Mouse (Mus musculus): Measurements from ENCODE around the gene Tob1. TPM values are rescaled to one million over a fixed set of nuclear protein-coding genes. Genes with fewer than 3 reads are reported as not detected.

Gene Tob1
- 100 to 1,000 TPM; 177 to 277 TPM for total RNA-seq (2021)
- long read RNA-seq, experiment 1, transcript Tob1-201 (2 exons, 2,288 nt), result major isoform, 259 of 271 reads
- long read RNA-seq, experiment 1, partial matches to known transcripts, result 10 of 271 reads
- long read RNA-seq, experiment 1, other reads (novel, unspliced or antisense), result 2 of 271 reads
- long read RNA-seq, experiment 2, transcript Tob1-201 (2 exons, 2,288 nt), result major isoform, 382 of 395 reads
- long read RNA-seq, experiment 2, partial matches to known transcripts, result 0 of 395 reads
- long read RNA-seq, experiment 2, other reads (novel, unspliced or antisense), result 13 of 395 reads

GRCm38 (mm10) chr11:94211124-94211603 is at the start of gene Tob1:
Gene Tob1 (plus strand): TSS chr11:94211454.
- peak; percentile 99 for DNase-seq
- peak within 1 kb of the TSS; percentile 87 for H3K4me3 ChIP-seq
- intact Hi-C loops (cut with DNase I), result loop anchor here (1.0 kb wide), 1 partner anchor 73 kb away; no protein-coding TSS in a partner anchor
- peak; percentile 15; the same call in 1 of the 2 replicates for TF ChIP-seq CTCF (IDR thresholded peaks at IDR 0.05)
- peak within 1 kb of the TSS; percentile 100 for H3K27ac ChIP-seq

DNA sequence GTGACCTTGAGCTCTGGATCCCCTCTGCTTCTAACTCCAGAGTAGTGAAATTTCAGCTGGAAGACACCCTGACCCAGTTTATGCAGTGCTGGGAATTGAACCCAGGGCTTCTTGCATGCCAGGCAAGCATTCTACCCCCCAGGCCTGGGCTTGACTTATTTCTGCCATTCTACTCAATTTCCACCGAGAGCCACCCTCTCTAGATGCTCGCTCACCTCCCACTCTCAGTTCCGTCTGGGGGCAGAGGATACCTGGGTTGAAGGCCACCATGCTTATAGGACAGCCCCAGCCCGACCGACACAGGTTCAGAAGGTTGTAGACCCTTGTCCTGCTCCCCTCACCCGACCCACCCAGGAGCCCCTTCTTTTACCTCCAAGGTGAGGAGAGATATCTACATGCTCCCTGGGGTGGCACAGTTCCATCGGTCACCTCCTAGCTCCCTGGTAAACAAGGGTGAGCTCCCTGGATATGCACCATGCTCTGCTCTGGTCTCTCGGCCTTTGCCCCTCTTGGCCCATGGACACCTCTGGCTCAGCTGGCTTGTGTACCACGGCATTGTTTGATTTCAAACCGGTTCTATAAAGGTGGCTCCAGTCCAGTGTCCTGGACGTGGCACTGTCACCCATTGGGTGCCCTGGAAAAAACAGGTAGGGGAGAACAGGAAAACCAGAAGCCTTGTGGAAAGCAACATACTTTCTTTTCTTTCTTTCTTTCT is 49.2 kb upstream of the Tob1 start:
- DNase-seq, result no peak
- peak overlapping the region; percentile 85 for H3K27ac ChIP-seq
- no peak for TF ChIP-seq CTCF (IDR thresholded peaks at IDR 0.05)
- intact Hi-C loops (cut with DNase I), result no loop called here
- H3K4me3 ChIP-seq, result no peak overlapping the region

DNA sequence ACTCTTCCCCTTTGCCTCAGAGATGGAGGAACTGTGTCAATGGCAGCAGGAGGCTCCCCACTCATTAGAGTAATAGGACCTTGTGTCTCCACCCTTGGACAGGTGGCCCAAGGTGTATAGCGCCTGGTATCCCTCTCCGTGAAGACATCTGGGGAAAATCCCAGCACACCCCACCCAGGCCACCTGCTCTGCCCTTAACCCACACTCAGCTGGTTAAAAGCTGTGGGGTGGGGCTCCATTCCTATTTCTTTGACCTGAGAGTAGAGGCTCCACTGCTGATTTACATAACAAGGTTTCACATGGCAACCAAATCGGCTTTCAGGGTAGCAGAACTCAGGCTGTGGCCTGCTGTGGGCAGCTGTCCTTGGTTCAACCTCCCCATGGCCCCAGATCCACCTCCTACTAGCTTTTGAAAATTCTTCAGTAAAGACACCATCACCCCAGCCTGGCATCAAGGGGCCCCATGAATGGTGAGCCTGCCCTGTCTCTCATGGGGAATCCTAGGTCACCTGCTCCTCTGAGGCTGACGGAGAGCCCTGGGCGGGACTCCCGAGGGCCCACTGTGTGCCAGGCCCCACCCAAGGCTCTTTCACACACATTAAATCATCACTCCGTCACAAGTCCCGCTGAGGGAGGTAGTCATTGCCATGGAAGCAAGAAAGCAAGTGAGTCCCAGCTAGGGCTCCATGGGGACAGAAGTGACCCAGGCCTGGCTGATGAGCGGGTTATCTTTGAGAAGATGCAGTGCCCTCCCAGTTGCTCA is 48.1 kb upstream of the Tob1 start:
- Histone ChIP-seq H3K27ac (no peak overlapping the region), H3K4me3 (no peak overlapping the region)
- no peak for DNase-seq
- no peak for TF ChIP-seq CTCF (IDR thresholded peaks at IDR 0.05)
- intact Hi-C loops (cut with DNase I), result no loop called here

DNA sequence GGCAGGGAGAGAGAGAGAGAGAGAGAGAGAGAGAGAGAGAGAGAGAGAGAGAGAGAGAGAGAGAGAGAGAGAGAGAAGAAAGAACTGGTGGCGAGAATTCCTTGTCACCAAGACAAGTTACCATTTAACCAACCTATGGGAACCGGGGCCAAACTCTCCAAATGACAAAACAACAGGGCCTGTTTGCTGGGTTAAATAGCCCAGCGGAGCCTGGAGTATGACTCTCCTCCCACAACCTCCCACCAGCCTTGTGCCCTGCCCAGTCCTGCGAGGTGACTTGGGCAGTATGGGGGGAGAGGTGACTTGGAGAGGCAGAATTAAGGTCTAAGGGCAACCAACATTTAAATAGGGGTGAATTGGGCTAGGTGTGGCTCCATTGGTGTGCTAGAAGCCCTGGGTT is 45.5 kb upstream of the Tob1 start:
- intact Hi-C loops (cut with DNase I), result no loop called here
- H3K27ac ChIP-seq, result no peak overlapping the region
- no peak overlapping the region for H3K4me3 ChIP-seq
- TF ChIP-seq CTCF (IDR thresholded peaks at IDR 0.05), result no peak
- no peak for DNase-seq

- Histone ChIP-seq H3K4me3 (no peak overlapping the region), H3K27ac (peak overlapping the region; percentile 20)
- DNase-seq, result peak; percentile 23
- intact Hi-C loops (cut with DNase I), result no loop called here
- TF ChIP-seq CTCF (IDR thresholded peaks at IDR 0.05), result no peak
Observed at GRCm38 (mm10) chr11:94168238-94168637, 43.0 kb upstream of the Tob1 start.

- intact Hi-C loops (cut with DNase I), result no loop called here
Observed at GRCm38 (mm10) chr11:94169596-94169995, 41.7 kb upstream of the Tob1 start.

DNA sequence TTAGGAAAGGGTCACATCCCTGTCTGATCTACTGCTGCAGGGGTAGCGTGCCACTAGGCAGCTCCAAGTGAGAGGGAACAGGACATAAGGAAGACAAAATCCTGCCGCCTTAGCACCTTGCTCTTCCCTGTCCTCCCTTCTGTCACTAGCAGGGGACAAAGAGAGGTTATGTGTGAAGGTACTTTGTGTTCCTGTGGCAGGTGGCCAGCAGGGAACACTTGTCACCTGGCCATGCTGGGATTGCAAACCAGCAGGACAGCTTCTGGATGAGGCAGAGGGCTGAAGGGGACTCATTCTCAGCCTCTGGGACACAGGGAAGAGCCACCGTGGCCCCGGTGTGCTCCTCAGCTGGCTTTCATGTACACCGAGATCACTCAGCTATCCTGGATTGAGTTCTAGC is 39.6 kb upstream of the Tob1 start:
- peak; percentile 32 for DNase-seq
- H3K4me3 ChIP-seq, result no peak overlapping the region
- H3K27ac ChIP-seq, result peak overlapping the region; percentile 20; the same call in 1 of the 2 replicates
- TF ChIP-seq CTCF (IDR thresholded peaks at IDR 0.05), result no peak
- intact Hi-C loops (cut with DNase I), result no loop called here

More at GRCm38 (mm10) chr11:94169596-94169995, 41.7 kb upstream of the Tob1 start:
- no peak overlapping the region for H3K27ac ChIP-seq
- H3K4me3 ChIP-seq, result no peak overlapping the region
- TF ChIP-seq CTCF (IDR thresholded peaks at IDR 0.05), result no peak
- no peak for DNase-seq

- Histone ChIP-seq H3K27ac (peak overlapping the region; percentile 20; the same call in 1 of the 2 replicates), H3K4me3 (no peak overlapping the region)
- TF ChIP-seq CTCF (IDR thresholded peaks at IDR 0.05), result no peak
- no peak for DNase-seq
- intact Hi-C loops (cut with DNase I), result no loop called here
Observed at GRCm38 (mm10) chr11:94172186-94172585, 39.1 kb upstream of the Tob1 start.

DNA sequence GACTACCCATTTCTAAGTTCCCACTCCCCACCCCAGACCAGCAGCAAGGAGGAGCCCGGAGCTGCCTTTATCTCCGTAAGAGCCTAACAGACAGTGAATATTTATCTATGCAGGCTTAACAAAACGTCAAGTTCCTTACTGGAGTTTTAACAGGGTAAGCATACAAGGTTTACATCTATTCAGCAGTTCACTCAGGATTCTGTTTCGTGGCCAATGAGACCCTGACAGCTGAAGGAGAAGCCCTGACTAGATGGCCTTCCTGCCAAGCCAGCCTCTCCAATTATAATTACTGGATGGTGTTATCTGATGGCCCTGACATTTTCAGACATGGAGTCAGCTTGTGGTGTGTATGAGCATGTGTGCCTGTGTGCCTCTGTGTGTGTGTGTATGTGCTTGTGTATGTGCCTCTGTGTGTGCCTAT is 37.5 kb upstream of the Tob1 start:
- no peak overlapping the region for H3K4me3 ChIP-seq
- DNase-seq, result no peak
- H3K27ac ChIP-seq, result peak overlapping the region; percentile 16; the same call in 1 of the 2 replicates
- intact Hi-C loops (cut with DNase I), result no loop called here
- TF ChIP-seq CTCF (IDR thresholded peaks at IDR 0.05), result no peak

DNA sequence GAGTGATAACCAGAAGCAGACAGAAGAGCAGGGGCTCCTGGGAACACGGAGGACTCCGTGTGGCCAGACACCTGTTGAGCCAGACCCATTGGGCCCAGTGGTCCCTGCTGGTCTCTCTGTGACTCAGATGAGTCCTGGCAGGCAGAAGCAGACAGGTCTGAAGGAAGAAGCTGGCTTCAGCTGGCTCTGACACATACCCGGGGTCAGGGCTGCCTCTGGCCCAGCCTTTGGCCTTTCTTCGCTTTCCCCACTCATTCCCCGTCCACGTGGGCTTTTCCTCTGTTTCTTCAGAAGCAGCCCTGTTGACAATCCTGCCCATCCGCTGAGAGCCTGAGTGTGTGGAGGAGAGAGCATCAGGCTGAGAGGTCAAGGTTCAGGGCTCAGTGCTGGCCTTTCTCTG is 36.0 kb upstream of the Tob1 start:
- intact Hi-C loops (cut with DNase I), result no loop called here
- Histone ChIP-seq H3K4me3 (no peak overlapping the region), H3K27ac (no peak overlapping the region; the same call in 1 of the 2 replicates)
- TF ChIP-seq CTCF (IDR thresholded peaks at IDR 0.05), result no peak
- DNase-seq, result no peak

DNA sequence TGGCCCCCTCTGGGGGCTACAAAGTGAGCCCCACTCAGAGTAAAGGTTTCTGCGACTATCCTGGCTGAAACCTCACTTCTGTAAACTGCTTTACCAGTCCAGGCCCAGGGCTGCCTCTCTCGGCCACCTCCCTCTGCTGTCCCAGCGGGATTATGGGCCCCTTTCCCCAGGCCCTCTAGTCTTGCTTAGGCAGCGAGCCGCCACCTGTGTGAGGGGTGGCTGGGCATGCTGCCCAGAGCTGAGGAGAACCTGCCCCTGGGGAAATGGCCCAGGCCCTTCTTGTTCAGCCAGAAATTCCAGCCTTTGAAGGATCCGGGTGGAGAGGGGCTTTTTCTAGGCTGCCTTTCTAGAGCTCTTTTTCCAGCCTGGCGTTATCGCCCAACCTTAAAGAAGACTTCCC is 35.6 kb upstream of the Tob1 start:
- no peak overlapping the region; the same call in 1 of the 2 replicates for H3K27ac ChIP-seq
- DNase-seq, result peak; percentile 42
- H3K4me3 ChIP-seq, result no peak overlapping the region
- TF ChIP-seq CTCF (IDR thresholded peaks at IDR 0.05), result no peak
- intact Hi-C loops (cut with DNase I), result no loop called here

GRCm38 (mm10) chr11:94177841-94178585 is 33.2 kb upstream of the Tob1 start:
- no peak for TF ChIP-seq CTCF (IDR thresholded peaks at IDR 0.05)
- DNase-seq, result peak; percentile 72
- intact Hi-C loops (cut with DNase I), result no loop called here

More at GRCm38 (mm10) chr11:94177841-94178585, 33.2 kb upstream of the Tob1 start:
- H3K4me3 ChIP-seq, result peak overlapping the region; percentile 30
- peak overlapping the region; percentile 83 for H3K27ac ChIP-seq
